Mouse (Mus musculus): ENCODE results near the gene Unk. TPM values are rescaled to one million over a fixed set of nuclear protein-coding genes. Genes with fewer than 3 reads are reported as not detected.
A peak's percentile ranks its signal among the peaks of the same experiment; 100 is the strongest.

Gene Unk
- total and polyA plus RNA-seq, 2 experiments from 2014 or later = 22.5 to 43.8 TPM

DNA sequence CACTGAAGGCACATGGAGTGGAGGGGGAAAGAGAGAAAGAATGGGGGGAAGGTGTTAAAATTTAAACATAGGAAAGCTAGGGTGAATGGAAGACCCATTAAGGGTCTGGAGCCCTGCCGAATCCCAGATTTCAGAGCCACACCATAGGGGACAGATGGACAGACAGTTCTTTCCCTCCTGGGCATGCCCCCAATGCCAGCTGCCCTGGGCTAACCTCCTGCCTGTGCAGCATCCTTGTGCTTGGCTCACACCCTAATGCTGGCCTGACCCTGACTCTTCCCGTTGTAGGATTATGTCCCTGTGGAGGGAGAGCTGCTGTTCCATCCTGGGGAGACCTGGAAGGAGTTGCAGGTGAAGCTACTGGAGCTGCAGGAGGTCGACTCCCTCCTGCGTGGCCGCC lies 32.5 kb upstream of the Unk start:
- no peak overlapping the region for H3K27ac ChIP-seq (ENCODE audit: low read depth, low read length)
- WGBS = 62% methylated on average over 5 of the region's 5 CpGs
- H3K9me3 ChIP-seq (ENCODE audit: low read length) = no peaks in the 10 kb centered on the region
- DNase-seq (no peak), ATAC-seq (no peak)
- H3K4me3 ChIP-seq (ENCODE audit: low read depth, low read length) = no peak overlapping the region
- H3K4me1 ChIP-seq (ENCODE audit: insufficient read depth) = no peaks in the 10 kb centered on the region
- no peaks in the 10 kb centered on the region for H3K27me3 ChIP-seq (ENCODE audit: insufficient read depth, low read length)
- no peak overlapping the region for H3K4me2 ChIP-seq (ENCODE audit: low read depth)
- H3K36me3 ChIP-seq (ENCODE audit: insufficient read depth) = no peaks in the 10 kb centered on the region
- TF ChIP-seq CTCF (IDR thresholded peaks at IDR 0.05; ENCODE audit: low read depth) = no peak
- H3K9ac ChIP-seq = no peak overlapping the region

DNA sequence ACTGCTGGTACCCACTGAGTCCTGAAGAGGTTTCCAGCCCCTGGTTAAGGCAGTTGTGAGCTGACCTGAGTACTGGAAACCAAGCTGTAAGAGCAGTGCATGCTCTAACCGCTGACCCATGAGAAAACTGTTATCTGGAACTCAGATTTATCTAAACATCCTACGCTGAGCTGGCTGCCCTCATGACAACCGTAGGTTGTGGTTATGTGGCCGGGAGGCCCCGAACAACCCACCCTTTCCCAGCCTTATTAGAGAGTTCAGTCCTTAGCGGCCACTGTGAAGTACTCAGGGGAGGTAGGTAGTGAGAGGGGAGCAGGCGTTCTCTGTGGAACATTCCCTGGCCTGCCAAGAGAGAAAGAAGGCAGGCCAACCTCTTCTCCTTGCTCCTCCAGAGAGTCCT lies 31.1 kb upstream of the Unk start:
- DNase-seq (no peak), ATAC-seq (no peak)
- Histone ChIP-seq H3K27ac (ENCODE audit: low read depth, low read length) (no peak overlapping the region), H3K27me3 (ENCODE audit: insufficient read depth, low read length) (no peaks in the 10 kb centered on the region), H3K4me1 (ENCODE audit: insufficient read depth) (no peaks in the 10 kb centered on the region), H3K36me3 (ENCODE audit: insufficient read depth) (no peaks in the 10 kb centered on the region), H3K9me3 (ENCODE audit: low read length) (no peaks in the 10 kb centered on the region), H3K4me2 (ENCODE audit: low read depth) (no peak overlapping the region), H3K9ac (no peak overlapping the region), H3K4me3 (ENCODE audit: low read depth, low read length) (no peak overlapping the region)
- 86% methylated on average over 7 of the region's 7 CpGs for WGBS
- TF ChIP-seq CTCF (IDR thresholded peaks at IDR 0.05; ENCODE audit: low read depth) = no peak

DNA sequence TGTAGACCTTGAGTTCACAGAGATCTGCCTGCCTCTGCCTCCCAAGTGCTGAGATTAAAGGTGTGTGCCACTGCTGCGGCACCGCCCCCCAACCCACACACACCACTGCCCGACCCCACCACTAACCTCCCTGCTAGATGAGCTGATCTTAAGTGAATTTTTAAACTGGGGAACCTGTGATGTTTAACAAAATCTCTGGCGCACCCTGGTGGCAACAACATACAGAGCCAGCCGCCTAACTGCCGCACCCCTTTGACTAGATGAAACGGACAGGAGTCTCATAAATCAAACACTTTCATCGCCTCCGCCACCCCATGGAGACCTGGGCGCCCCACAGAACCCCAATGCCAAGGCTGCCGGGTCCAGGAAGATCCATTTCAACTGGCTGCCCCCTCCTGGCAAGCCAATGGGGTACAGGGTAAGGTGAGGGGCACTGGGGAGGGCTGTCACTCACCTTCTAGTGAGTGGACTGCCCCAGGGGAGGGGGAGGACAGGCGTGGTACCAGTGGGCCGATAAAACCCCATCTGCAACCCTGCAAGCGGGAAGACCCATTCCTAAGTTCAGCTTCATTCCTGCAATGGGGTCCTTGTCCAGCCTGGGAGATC lies 30.5 kb upstream of the Unk start:
- Histone ChIP-seq H3K9me3 (ENCODE audit: low read length) (no peaks in the 10 kb centered on the region), H3K27me3 (ENCODE audit: insufficient read depth, low read length) (no peaks in the 10 kb centered on the region), H3K4me3 (ENCODE audit: low read depth, low read length) (no peak overlapping the region), H3K36me3 (ENCODE audit: insufficient read depth) (no peaks in the 10 kb centered on the region), H3K4me1 (ENCODE audit: insufficient read depth) (no peaks in the 10 kb centered on the region), H3K4me2 (ENCODE audit: low read depth) (no peak overlapping the region), H3K27ac (ENCODE audit: low read depth, low read length) (no peak overlapping the region), H3K9ac (no peak overlapping the region)
- ATAC-seq (peak; percentile 53), DNase-seq (peak; percentile 84)
- peak; percentile 75 for TF ChIP-seq CTCF (IDR thresholded peaks at IDR 0.05; ENCODE audit: low read depth)
- WGBS = 20% methylated on average over 14 of the region's 14 CpGs

DNA sequence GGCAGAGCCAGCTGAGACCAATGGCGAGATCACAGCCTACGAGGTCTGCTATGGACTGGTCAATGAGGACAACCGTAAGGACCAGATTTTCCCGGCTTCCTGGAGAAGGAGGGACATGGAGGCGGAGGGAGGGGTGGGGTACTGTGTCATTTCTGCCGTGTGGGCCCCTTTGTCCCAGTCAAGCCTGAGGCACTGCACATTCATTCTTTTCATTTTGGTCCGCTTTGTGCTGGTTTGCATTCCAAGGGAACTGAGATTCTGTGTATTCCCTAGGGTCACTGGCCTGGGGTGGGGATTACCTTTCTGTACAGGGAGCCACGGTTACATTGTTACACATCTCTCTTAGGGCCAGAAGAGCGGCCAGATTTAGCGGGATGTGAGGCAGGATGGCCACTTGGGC lies 29.5 kb upstream of the Unk start:
- DNase-seq (no peak), ATAC-seq (no peak)
- Histone ChIP-seq H3K27me3 (ENCODE audit: insufficient read depth, low read length) (no peaks in the 10 kb centered on the region), H3K9me3 (ENCODE audit: low read length) (no peaks in the 10 kb centered on the region), H3K27ac (ENCODE audit: low read depth, low read length) (no peak overlapping the region), H3K4me3 (ENCODE audit: low read depth, low read length) (no peak overlapping the region), H3K9ac (no peak overlapping the region), H3K36me3 (ENCODE audit: insufficient read depth) (no peaks in the 10 kb centered on the region), H3K4me1 (ENCODE audit: insufficient read depth) (no peaks in the 10 kb centered on the region), H3K4me2 (ENCODE audit: low read depth) (no peak overlapping the region)
- TF ChIP-seq CTCF (IDR thresholded peaks at IDR 0.05; ENCODE audit: low read depth) = no peak
- 19% methylated on average over 10 of the region's 10 CpGs for WGBS

DNA sequence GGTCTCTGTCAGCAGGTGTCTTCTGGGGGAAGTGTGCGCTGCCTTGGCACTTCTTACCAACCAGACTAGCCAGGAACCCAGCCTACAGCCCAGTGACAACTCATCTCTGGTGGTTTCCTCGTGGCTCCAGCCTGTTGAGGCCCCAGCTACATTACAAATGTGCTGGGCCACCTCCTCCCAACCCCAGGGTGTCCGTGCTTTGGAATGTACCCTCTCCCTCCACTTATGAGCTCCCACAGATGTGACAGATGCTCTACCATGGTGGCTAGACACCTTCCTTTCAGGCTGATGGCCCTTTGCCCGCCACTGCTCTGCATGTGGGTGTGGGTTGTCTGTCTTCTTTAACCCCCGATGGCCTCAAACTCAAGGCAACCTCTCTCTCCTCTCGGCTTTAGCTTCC lies 28.4 kb upstream of the Unk start:
- H3K27ac ChIP-seq (ENCODE audit: low read depth, low read length) = no peak overlapping the region
- H3K36me3 ChIP-seq (ENCODE audit: insufficient read depth) = no peaks in the 10 kb centered on the region
- no peak for TF ChIP-seq CTCF (IDR thresholded peaks at IDR 0.05; ENCODE audit: low read depth)
- DNase-seq = no peak
- ATAC-seq = no peak
- no peaks in the 10 kb centered on the region for H3K27me3 ChIP-seq (ENCODE audit: insufficient read depth, low read length)
- H3K4me2 ChIP-seq (ENCODE audit: low read depth) = no peak overlapping the region
- no peak overlapping the region for H3K9ac ChIP-seq
- WGBS = 70% methylated on average over 6 of the region's 6 CpGs
- H3K9me3 ChIP-seq (ENCODE audit: low read length) = no peaks in the 10 kb centered on the region
- no peaks in the 10 kb centered on the region for H3K4me1 ChIP-seq (ENCODE audit: insufficient read depth)
- H3K4me3 ChIP-seq (ENCODE audit: low read depth, low read length) = no peak overlapping the region

DNA sequence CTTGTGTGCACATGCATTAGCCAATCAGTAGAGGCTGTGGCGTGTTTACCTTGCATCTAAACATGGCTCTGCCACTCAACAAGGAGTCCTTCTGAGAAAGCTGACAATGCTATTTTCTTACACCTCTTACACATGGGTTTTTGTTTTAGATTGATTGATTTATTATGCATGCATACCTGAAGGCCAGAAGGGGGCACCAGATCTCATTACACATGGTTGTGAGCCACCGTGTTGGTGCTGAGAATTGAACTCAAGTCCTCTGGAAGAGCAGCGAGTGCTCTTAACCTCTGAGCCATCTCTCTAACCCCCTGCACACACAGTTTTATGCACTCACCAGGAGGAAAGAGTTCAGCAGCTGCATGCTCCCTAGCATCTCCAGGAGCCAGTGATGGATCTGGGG lies 27.2 kb upstream of the Unk start:
- TF ChIP-seq CTCF (IDR thresholded peaks at IDR 0.05; ENCODE audit: low read depth) = 0 out of 2 replicates have a peak, but pooled peaks have one; percentile 7
- H3K4me1 ChIP-seq (ENCODE audit: insufficient read depth) = no peaks in the 10 kb centered on the region
- ATAC-seq (no peak), DNase-seq (no peak)
- no peak overlapping the region for H3K9ac ChIP-seq
- no peaks in the 10 kb centered on the region for H3K27me3 ChIP-seq (ENCODE audit: insufficient read depth, low read length)
- WGBS = 81% methylated on average over 3 of the region's 3 CpGs
- H3K4me2 ChIP-seq (ENCODE audit: low read depth) = no peak overlapping the region
- no peaks in the 10 kb centered on the region; the same call in 1 of the 2 replicates for H3K36me3 ChIP-seq (ENCODE audit: insufficient read depth)
- H3K9me3 ChIP-seq (ENCODE audit: low read length) = no peaks in the 10 kb centered on the region
- no peak overlapping the region for H3K27ac ChIP-seq (ENCODE audit: low read depth, low read length)
- no peak overlapping the region for H3K4me3 ChIP-seq (ENCODE audit: low read depth, low read length)

DNA sequence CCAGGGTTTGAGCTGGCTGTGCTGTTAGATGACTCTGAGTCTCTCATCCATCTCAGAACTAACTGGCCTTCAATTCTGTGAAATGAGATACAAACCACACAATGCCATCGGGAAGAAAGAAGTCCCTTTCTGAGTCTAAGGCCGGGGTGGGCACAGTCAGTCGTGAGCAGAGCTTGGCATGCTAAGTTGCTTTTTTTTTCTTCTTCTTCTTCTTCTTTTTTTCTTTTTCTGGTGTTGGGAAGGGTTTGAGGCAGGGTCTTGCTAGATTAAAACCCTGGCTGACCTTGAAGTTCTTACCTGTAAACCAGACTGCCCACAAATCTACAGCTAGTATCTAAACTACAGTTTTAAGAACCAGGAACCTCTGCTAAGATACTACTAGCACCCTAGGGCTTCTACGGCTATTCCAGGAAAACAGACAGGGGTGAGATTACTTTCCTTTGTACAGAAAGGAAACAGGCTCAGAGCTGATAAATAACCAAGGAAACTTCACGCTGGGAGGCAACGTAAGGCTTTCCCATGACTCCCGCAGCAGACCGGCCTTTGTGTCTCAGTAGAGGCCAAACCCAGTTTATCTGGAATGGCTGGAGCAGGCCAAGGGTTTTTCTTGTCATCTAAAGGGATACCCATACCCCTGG lies 25.8 kb upstream of the Unk start:
- no peaks in the 10 kb centered on the region; the same call in 1 of the 2 replicates for H3K36me3 ChIP-seq (ENCODE audit: insufficient read depth)
- DNase-seq (no peak), ATAC-seq (no peak; the same call in 1 of the 2 replicates)
- peak overlapping the region; percentile 38 for H3K4me3 ChIP-seq (ENCODE audit: low read depth, low read length)
- peak overlapping the region; percentile 54 for H3K9ac ChIP-seq
- no peaks in the 10 kb centered on the region for H3K9me3 ChIP-seq (ENCODE audit: low read length)
- peak overlapping the region; percentile 74 for H3K4me2 ChIP-seq (ENCODE audit: low read depth)
- no peaks in the 10 kb centered on the region for H3K27me3 ChIP-seq (ENCODE audit: insufficient read depth, low read length)
- 30% methylated on average over 8 of the region's 8 CpGs for WGBS
- H3K4me1 ChIP-seq (ENCODE audit: insufficient read depth) = no peaks in the 10 kb centered on the region
- H3K27ac ChIP-seq (ENCODE audit: low read depth, low read length) = 0 out of 2 replicates have a peak overlapping the region, but pooled peaks have one; percentile 21
- no peak for TF ChIP-seq CTCF (IDR thresholded peaks at IDR 0.05; ENCODE audit: low read depth)
